Mouse (Mus musculus): ENCODE data around the gene Midn. TPM values are rescaled to one million over a fixed set of nuclear protein-coding genes. Genes with fewer than 3 reads are reported as not detected.
A peak's percentile ranks its signal among the peaks of the same experiment; 100 is the strongest.

The Midn gene
- polyA plus RNA-seq, 1 experiment from 2014 or later: 3.0 TPM

- DNase-seq (peak; percentile 83), ATAC-seq (no peak)
- no peaks in the 10 kb centered on the region for H3K9me3 ChIP-seq (ENCODE audit: low read length)
- peak overlapping the region; percentile 96; the same call in 1 of the 2 replicates for H3K4me2 ChIP-seq (ENCODE audit: low read depth, low read length)
- peak; percentile 92 for TF ChIP-seq CTCF (IDR thresholded peaks at IDR 0.05; ENCODE audit: low read depth)
- TF ChIP-seq EP300 (IDR thresholded peaks at IDR 0.05; ENCODE audit: low read depth): no peak; the same call in 1 of the 2 replicates
- H3K9ac ChIP-seq (replicated peaks): no peak overlapping the region
- H3K27me3 ChIP-seq (ENCODE audit: insufficient read depth, low read length): no peaks in the 10 kb centered on the region
- 0 out of 2 replicates have a peak overlapping the region, but pooled peaks have one; percentile 99 for H3K27ac ChIP-seq (ENCODE audit: low read depth)
- H3K36me3 ChIP-seq (replicated peaks; ENCODE audit: insufficient read depth, low read length): peaks cover 26% of the 10 kb centered on the region
- H3K4me3 ChIP-seq (ENCODE audit: low read depth, low read length): no peak overlapping the region
- peaks cover 50% of the 10 kb centered on the region for H3K4me1 ChIP-seq (ENCODE audit: insufficient read depth)
- WGBS (ENCODE audit: insufficient replicate concordance): 76% methylated on average over 20 of the region's 20 CpGs
Observed at GRCm38 (mm10) chr10:80144864-80145838, 2.9 kb upstream of the Midn start.

GRCm38 (mm10) chr10:80145896-80146295, 2.2 kb upstream of the Midn start:
- peak overlapping the region; percentile 96 for H3K4me2 ChIP-seq (ENCODE audit: low read depth, low read length)
- H3K27me3 ChIP-seq (ENCODE audit: insufficient read depth, low read length): no peaks in the 10 kb centered on the region
- peaks cover 46% of the 10 kb centered on the region for H3K4me1 ChIP-seq (ENCODE audit: insufficient read depth)
- ATAC-seq (no peak), DNase-seq (peak; percentile 76)
- no peak for TF ChIP-seq CTCF (IDR thresholded peaks at IDR 0.05; ENCODE audit: low read depth)
- TF ChIP-seq EP300 (IDR thresholded peaks at IDR 0.05; ENCODE audit: low read depth): no peak
- 63% methylated on average over 6 of the region's 6 CpGs for WGBS (ENCODE audit: insufficient replicate concordance)
- H3K36me3 ChIP-seq (replicated peaks; ENCODE audit: insufficient read depth, low read length): peaks cover 26% of the 10 kb centered on the region
- H3K27ac ChIP-seq (ENCODE audit: low read depth): peak overlapping the region; percentile 99
- peak overlapping the region; percentile 70 for H3K9ac ChIP-seq (replicated peaks)
- H3K9me3 ChIP-seq (ENCODE audit: low read length): no peaks in the 10 kb centered on the region
- no peak overlapping the region for H3K4me3 ChIP-seq (ENCODE audit: low read depth, low read length)

GRCm38 (mm10) chr10:80146568-80147011, 1.5 kb upstream of the Midn start:
- peak overlapping the region; percentile 99 for H3K27ac ChIP-seq (ENCODE audit: low read depth)
- H3K4me2 ChIP-seq (ENCODE audit: low read depth, low read length): peak overlapping the region; percentile 96
- 66% methylated on average over 4 of the region's 4 CpGs for WGBS (ENCODE audit: insufficient replicate concordance)
- no peaks in the 10 kb centered on the region for H3K9me3 ChIP-seq (ENCODE audit: low read length)
- H3K27me3 ChIP-seq (ENCODE audit: insufficient read depth, low read length): no peaks in the 10 kb centered on the region
- H3K36me3 ChIP-seq (replicated peaks; ENCODE audit: insufficient read depth, low read length): peaks cover 29% of the 10 kb centered on the region
- DNase-seq (no peak), ATAC-seq (no peak)
- TF ChIP-seq EP300 (IDR thresholded peaks at IDR 0.05; ENCODE audit: low read depth) (no peak), CTCF (IDR thresholded peaks at IDR 0.05; ENCODE audit: low read depth) (no peak)
- H3K9ac ChIP-seq (replicated peaks): peak overlapping the region; percentile 70
- no peak overlapping the region for H3K4me3 ChIP-seq (ENCODE audit: low read depth, low read length)
- H3K4me1 ChIP-seq (ENCODE audit: insufficient read depth): peaks cover 45% of the 10 kb centered on the region

- TF ChIP-seq EP300 (IDR thresholded peaks at IDR 0.05; ENCODE audit: low read depth) (no peak), CTCF (IDR thresholded peaks at IDR 0.05; ENCODE audit: low read depth) (no peak)
- H3K4me1 ChIP-seq (ENCODE audit: insufficient read depth): peaks cover 49% of the 10 kb centered on the region
Observed at GRCm38 (mm10) chr10:80147146-80147718, 840 bp upstream of the Midn start.

GRCm38 (mm10) chr10:80148610-80149290, 678 bp downstream of the Midn start:
- peak overlapping the region; percentile 90 for H3K4me3 ChIP-seq (ENCODE audit: low read depth, low read length)
- DNase-seq (peak; percentile 94), ATAC-seq (peak; percentile 58)
- H3K4me1 ChIP-seq (ENCODE audit: insufficient read depth): peaks cover 50% of the 10 kb centered on the region
- peak overlapping the region; percentile 96 for H3K4me2 ChIP-seq (ENCODE audit: low read depth, low read length)
- peaks cover 41% of the 10 kb centered on the region for H3K36me3 ChIP-seq (replicated peaks; ENCODE audit: insufficient read depth, low read length)
- no peaks in the 10 kb centered on the region for H3K9me3 ChIP-seq (ENCODE audit: low read length)
- peak; percentile 75 for TF ChIP-seq CTCF (IDR thresholded peaks at IDR 0.05; ENCODE audit: low read depth)
- TF ChIP-seq EP300 (IDR thresholded peaks at IDR 0.05; ENCODE audit: low read depth): peak; percentile 55; the same call in 1 of the 2 replicates
- no peaks in the 10 kb centered on the region for H3K27me3 ChIP-seq (ENCODE audit: insufficient read depth, low read length)
- H3K27ac ChIP-seq (ENCODE audit: low read depth): peak overlapping the region; percentile 99
- WGBS (ENCODE audit: insufficient replicate concordance): 5% methylated on average over 57 of the region's 57 CpGs
- H3K9ac ChIP-seq (replicated peaks): peak overlapping the region; percentile 70

More at GRCm38 (mm10) chr10:80147146-80147718, 840 bp upstream of the Midn start:
- peak overlapping the region; percentile 96 for H3K4me2 ChIP-seq (ENCODE audit: low read depth, low read length)
- peaks cover 30% of the 10 kb centered on the region for H3K36me3 ChIP-seq (replicated peaks; ENCODE audit: insufficient read depth, low read length)
- H3K4me3 ChIP-seq (ENCODE audit: low read depth, low read length): peak overlapping the region; percentile 90
- ATAC-seq: no peak
- peak overlapping the region; percentile 99 for H3K27ac ChIP-seq (ENCODE audit: low read depth)
- peak overlapping the region; percentile 70 for H3K9ac ChIP-seq (replicated peaks)
- WGBS (ENCODE audit: insufficient replicate concordance): 49% methylated on average over 5 of the region's 5 CpGs
- DNase-seq: no peak
- no peaks in the 10 kb centered on the region for H3K27me3 ChIP-seq (ENCODE audit: insufficient read depth, low read length)
- no peaks in the 10 kb centered on the region for H3K9me3 ChIP-seq (ENCODE audit: low read length)
